Mouse (Mus musculus) urinary bladder, postnatal 14 days (tissue): ENCODE measurements around the gene Epb41l2.

ENCODE experiments used
- DNase-seq: peaks from one replicate; pipeline ENCODE4 v3.0.0; 2021; ENCODE audit warnings: low spot score

Epb41l2 gene

GRCm38 (mm10) chr10:25359208-25359958 lies at the start of gene Epb41l2:
Epb41l2 (plus strand) TSS chr10:25359798.
- DNase-seq: peak; percentile 93

DNA sequence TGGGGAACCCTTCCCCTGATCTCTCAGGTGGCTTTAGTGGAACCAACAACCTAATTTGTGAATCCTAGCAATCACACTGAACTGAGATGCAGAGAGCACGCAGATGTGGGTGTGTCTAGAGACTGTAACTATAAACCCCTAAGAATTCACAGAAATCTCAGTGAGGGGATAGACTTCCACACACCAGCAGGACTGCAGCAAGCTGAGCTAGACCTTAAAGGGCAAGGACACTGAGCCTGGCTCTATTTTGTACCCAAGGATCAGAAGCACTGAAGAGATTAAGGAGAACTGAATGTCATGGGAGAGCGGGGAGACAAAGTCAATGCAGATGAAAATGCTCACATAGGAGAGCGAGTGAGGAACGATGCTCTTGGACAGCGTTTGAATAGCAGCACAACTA lies 49.6 kb upstream of the Epb41l2 start:
- DNase-seq: no peak

DNA sequence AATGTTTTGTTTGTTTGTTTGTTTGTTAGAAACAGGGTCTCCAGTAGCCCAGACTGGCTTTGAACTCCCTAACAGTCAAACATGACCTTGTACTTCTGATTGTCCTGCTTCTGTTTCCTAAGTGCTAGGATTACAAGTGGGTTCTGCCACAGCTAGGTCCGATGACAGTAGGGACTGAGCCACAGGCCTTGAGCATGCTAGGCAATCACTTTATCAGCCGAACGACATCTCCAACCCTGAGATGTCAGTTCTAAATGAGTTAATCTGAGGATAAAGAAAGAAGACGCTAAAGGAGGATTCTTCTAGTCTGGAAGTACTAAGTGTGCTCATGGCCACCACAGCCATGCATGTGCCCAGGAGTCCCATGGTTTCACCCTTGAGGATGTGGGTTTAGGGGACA lies 48.9 kb upstream of the Epb41l2 start:
- no peak for DNase-seq

DNA sequence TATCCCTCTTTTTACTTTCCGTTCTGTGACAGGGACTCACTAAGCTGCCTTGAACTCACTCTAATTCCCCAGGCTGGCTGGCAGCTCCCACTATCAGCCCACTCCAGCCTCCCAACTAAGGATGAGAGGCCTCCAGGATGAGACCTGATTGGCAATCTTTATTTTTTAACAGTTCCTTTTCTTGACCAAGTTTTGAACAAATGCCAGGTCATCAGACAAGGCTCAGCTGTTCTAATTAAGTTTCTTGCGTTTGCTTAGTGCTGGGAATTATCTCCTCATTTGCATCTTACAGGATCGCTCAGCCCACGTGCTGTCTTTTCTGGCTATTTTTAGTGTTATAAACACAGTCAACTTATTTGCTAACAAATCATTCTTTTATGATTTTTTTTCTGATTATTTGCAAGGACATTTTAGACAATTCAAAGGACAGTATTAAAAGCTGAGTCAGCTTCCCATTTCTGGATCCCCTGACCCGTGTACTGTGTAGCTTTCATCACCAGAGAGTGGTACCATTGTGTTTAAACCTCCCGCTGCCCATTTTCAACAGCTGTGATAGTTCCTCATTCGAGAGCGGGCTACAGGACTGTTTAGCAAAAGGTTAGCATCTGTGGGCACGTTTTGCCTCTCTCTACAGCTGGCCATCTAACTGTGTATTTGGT lies 47.9 kb upstream of the Epb41l2 start:
- no peak for DNase-seq

- no peak for DNase-seq
These were observed 45.6 kb upstream of the Epb41l2 start for GRCm38 (mm10) chr10:25313856-25314584.

- DNase-seq: no peak
These were observed 41.9 kb upstream of the Epb41l2 start for GRCm38 (mm10) chr10:25317665-25318064.

GRCm38 (mm10) chr10:25318405-25318804 lies 41.2 kb upstream of the Epb41l2 start:
- DNase-seq: no peak

- no peak for DNase-seq
These were observed 40.1 kb upstream of the Epb41l2 start for GRCm38 (mm10) chr10:25319531-25319930.

DNA sequence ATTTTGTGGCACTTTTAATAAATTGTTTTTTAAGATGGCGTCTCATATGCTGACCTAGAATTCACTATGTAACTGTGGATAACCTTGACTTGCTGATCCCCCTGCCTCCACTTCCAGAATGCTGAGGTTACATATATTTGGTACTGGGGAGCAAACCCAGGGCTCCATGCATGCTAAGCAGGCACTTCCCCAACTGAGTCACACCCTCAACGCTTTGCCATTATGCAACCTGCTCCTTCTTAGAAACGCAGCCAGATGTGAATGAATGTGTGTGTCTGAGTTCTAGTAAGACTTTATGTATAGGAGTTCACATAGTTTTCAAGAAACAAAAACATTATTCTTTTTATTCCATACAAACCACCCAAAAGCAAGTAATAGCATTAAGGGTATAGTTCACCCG lies 38.4 kb upstream of the Epb41l2 start:
- DNase-seq: no peak

GRCm38 (mm10) chr10:25325690-25326089 lies 33.9 kb upstream of the Epb41l2 start:
- DNase-seq: no peak

- no peak for DNase-seq
These were observed 32.1 kb upstream of the Epb41l2 start for GRCm38 (mm10) chr10:25327511-25327910.

DNA sequence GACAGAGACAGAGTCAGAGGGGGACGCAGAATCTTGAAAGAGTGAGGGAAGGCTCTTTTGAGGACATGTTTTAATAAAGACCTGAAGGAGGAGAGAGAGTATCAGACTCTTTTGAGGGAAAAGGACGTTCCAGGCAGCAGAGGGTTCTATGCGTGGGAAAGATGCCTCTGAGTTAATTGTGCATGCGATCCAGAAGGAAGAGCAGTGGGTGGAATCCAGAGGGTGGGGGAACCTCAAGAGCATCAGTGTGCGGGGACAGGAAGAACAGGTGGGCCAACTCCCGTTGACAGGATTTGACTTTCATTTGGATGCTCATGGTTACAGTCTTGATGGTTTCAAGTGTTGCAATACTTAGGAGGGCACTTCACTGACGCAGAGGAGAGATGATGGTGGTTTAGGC lies 29.5 kb upstream of the Epb41l2 start:
- DNase-seq: no peak

GRCm38 (mm10) chr10:25331321-25332049 lies 28.1 kb upstream of the Epb41l2 start:
- no peak for DNase-seq

DNA sequence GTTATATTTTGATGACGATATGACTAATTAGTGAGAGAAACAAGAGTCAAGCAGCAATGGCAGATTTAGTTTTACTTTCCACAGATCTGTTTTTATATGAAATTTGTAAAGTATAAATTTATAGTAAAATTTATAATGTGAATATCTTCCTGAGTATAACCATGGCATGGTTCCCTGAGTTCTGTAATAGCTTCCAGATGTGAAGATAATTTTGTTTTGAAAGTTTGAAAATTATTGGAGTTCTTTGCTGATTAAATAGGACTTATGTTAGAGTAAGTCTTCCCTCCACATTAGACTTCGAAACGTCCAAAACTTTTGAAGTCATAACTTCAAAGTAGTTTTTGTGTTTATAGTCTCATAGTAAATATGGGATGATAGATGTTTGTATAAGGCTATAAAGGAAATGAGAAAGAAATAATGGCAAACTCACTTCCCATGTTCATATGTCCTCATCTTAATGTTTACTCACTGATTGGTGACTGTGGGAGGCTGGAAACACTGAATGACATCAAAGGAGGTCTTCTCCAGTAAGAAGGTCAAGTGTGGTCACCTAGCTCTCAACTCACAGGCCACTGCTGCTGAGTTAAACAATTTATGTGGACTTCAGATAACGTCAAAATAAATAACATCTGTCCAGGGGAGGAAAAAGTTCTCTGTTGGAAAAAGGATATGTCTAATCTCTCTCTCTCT lies 26.1 kb upstream of the Epb41l2 start:
- no peak for DNase-seq

- no peak for DNase-seq
These were observed 18.9 kb upstream of the Epb41l2 start for GRCm38 (mm10) chr10:25340675-25341074.

DNA sequence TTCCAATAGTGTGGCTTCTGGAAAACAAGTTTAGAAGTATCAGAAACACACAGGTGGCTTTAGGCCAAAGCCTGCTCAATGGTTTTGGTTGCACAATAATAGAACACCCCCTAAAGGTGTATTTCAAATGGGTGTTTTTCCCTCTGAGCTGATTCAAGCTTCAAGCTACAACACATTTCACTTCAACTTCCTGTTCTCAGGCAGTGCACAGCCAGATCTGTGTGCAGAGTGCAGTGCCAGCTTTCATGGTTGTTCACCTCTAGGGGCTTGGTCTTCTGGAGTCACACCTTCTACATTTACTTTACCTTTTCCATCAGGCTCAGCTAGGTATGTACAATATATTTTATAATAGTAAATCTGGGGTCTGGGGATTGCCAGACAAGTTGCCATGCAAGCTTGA lies 16.8 kb upstream of the Epb41l2 start:
- DNase-seq: no peak

- no peak for DNase-seq
These were observed 5.7 kb upstream of the Epb41l2 start for GRCm38 (mm10) chr10:25353941-25354340.

DNA sequence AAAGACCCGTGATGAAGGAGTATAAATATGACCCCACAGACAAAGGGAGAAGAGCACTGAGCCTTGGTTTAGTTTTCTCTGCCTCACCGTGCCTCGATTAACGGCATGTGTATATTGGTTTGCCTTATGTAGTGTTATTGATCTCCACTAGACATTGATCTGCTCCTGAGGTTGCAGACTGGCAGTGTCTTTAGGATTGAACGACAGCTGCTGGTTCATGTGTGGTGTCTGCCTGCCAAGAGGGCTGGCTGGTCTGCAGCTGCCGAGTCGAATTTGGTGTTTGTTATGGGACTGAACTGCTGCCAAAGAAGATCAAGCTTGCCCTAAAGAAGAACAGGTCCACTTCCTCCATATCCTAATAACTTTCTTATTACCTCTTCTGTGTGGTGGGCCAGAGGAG lies 5.2 kb upstream of the Epb41l2 start:
- DNase-seq: no peak

DNA sequence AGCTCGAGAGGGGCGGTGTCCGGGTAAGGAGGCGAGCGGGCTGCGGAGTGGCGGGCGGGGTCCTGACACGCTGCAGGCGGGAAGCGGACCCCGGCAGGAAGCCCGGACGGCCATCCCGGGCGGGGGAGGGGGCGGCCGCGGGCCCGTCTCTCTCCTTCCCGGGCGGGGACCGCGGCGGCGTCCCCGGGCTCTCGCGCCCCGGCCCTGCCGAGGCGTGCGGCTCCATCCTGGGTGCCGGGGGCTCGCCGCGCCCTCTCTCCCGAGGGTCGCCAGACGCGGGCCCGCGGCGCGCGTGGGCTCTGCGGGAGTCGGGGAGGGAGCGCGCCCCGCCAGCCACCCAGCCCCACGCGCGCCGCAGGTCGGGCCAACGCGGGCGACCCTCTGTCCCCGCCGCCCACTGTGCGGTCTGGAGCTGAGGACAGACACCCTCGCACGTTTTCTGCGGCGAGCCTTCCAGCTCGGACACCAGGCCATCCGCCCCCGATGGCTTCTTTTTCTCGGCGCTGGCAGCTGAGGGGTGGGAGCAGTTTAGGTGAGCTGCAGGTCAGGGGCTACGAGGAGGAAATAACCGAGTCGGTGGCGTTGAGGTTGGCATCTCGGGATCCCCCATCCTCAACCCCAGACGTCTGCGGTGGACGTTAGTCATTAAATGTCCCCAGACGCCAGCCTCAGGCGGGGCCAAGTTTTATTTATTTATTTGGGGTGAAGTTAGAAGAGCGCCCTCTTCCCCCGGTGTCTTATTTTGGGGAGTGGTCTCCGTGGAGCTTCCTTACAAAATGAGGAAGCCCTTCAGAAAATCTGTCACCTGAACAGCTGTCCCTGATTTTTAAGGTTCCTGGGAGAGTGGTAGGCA lies 587 bp downstream of the Epb41l2 start:
- peak; percentile 18 for DNase-seq

DNA sequence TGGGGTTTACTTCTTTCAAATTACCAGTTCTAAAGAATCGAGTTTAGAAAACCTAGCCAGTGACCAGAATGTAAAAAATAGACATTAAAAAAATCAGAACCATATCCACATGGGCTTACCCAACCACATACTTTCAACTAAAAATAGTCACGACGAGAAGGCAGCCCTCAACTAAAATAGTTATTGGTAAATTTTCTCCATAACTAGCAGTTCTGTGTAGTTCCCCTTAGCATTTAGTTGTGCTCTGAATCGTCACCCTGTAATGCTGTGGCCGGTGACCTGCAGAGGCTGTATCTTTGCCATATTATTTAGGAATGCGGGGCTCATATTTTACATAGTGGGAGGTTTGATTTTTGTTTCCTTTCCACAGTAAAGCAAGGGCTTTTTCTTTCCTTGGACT lies 2.6 kb downstream of the Epb41l2 start:
- DNase-seq: no peak

- DNase-seq: no peak
These were observed 5.6 kb downstream of the Epb41l2 start for GRCm38 (mm10) chr10:25365158-25365557.
